Mouse (Mus musculus): ENCODE data around the gene Fam92a. TPM values are rescaled to one million over a fixed set of nuclear protein-coding genes. Genes with fewer than 3 reads are reported as not detected.

Gene Fam92a
- 140 TPM for polyA plus RNA-seq (2014; fragmentation: Illumina TruSeq; extraction: RNeasy Lipid Tissue Mini Kit (QIAGEN cat#74804); ENCODE audit: low read depth, low replicate concordance)

DNA sequence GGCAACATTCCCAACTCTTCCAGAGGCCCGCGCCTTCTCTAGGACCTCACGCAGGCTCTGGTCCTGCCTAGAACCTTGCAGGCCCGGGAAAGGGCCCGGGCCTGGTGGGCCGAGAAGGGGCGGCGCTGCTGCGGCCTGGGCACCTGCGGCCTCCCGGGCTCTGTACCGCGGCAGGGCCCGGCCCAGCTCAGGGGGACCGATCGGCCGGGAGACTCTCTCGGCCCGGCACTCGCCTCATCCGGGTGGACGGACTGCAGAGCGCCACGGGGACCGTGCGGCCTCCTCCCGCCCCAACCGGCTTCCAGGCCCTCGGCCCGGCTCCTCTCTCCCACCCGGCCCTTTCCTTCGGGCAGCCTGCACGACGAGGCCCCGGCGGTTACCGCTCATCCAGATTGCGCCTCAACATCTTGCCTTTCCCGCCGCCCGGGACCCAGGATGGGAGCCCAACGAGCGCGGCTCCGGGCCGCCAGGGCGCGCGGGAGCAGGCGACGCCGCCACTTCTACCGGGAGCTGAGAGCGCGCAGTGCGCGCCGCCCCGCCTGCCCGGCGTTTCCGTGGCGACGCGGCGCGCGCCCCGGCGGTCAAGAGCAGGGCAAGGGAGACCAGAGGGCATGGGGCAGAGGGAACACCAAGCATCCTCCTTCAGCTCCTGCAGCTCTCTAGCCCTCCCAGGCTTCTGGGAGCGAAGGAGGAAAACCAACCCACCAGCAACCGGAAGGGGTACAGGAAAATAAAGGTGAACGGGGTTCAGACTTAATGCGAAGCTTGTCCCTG is at the start of gene Fam92a:
Gene Fam92a, minus strand, starts transcription at position 698 of the 774 bp plus-strand sequence.

DNA sequence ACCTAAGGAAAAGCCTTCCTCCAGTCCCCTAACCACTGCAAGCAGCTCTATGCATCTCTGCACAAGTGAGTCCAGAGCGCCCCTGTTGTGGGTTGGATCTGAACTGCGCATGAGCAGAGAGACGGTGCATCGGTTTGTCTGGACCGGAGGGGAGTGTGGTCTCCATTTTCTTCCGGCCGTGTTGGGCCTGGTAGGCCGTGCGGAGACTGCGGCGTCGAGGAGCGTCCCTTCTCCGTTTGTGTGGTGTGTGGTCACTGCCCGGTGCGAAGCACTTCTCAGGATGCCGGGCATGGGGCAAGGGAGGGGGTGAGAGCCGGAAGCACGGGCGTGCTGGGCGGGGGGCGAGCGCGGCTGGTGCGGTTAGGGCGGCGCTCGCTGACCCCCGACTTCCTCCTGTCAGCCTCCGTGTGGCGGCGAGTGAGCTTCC is 31.7 kb downstream of the Fam92a start, which contains the start of gene Rbm12b1:
Gene Rbm12b1, plus strand, starts transcription at position 124 of the 427 bp plus-strand sequence.

Other genes with a start within 250 kb of the Fam92a start
- gene Gm10604, start 190.8 kb downstream of the Fam92a start, polyA plus RNA-seq (2014; fragmentation: Illumina TruSeq; extraction: RNeasy Lipid Tissue Mini Kit (QIAGEN cat#74804); ENCODE audit: low read depth, low replicate concordance) = 0.20 TPM
- 23.0 TPM for gene Rbm12b2, start 82.6 kb downstream of the Fam92a start, polyA plus RNA-seq (2014; fragmentation: Illumina TruSeq; extraction: RNeasy Lipid Tissue Mini Kit (QIAGEN cat#74804); ENCODE audit: low read depth, low replicate concordance)
- 18.9 TPM for gene Rbm12b1, start 31.8 kb downstream of the Fam92a start, polyA plus RNA-seq (2014; fragmentation: Illumina TruSeq; extraction: RNeasy Lipid Tissue Mini Kit (QIAGEN cat#74804); ENCODE audit: low read depth, low replicate concordance)

Measured in testis, adult 10 weeks (tissue).